Mouse (Mus musculus): ENCODE measurements around the gene Hoxc8.

DNA sequence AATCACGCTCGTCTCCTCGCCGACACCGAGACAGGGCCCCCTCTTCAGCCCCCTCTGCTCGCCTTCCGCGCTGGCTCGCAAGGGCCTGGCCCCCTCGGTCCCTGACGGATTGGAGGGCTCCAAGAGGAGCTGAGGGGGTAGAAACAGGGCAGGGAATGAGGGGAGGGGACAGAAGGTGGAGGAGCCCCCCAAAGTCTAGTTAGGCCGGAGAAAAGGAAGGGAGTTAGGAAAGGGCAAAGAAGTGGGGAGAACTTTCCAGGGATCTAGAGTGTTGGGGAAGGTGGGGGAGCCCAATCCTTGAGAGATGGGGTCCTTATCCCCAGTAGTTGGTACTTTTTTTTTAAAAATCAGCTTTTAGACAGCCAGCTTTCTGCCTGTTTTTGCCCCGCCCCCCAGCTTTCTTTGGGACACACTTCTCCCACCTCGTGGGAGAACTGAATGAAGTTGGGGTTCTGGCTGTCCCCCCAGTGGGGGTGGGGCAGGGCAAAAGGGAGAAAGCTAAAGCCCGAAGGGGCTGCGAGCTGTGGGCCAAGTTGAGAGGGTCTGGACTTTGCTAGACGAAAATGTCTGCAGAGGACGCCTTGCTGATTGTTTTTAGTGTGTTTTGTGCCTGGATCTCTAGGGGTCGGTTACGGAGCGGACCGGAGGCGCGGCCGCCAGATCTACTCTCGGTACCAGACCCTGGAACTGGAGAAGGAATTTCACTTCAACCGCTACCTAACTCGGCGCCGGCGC is 19.9 kb downstream of the Hoxc8 start:
- TF ChIP-seq ZC3H11A (IDR thresholded peaks at IDR 0.05; ENCODE audit: borderline replicate concordance, low read depth, low read length): no peak
- TF ChIP-seq MAFK (IDR thresholded peaks at IDR 0.05; ENCODE audit: insufficient read depth, low read depth, low read length): no peak
- TF ChIP-seq CHD2 (IDR thresholded peaks at IDR 0.05; ENCODE audit: low read depth, low read length): no peak
